Mouse (Mus musculus) gastrocnemius, postnatal 14 days (tissue): ENCODE measurements around the gene Gnaq. TPM values are rescaled to one million over a fixed set of nuclear protein-coding genes. Genes with fewer than 3 reads are reported as not detected.
"Not testable (repeated sequence)": the region's sequence is repeated elsewhere in the genome, so short reads cannot be mapped to it uniquely, and the experiment has no call there.

Experiments
- DNase-seq: peaks from one replicate; pipeline ENCODE4 v3.0.0; 2021; ENCODE audit warnings: mixed read lengths
- intact Hi-C: fragments of 180-260 bp; cut with DNase I; formaldehyde crosslinking; loops from one replicate; pipeline ENCODE4 v1.15.1; 2025; ENCODE audit warnings: low total_unique reads
- long read RNA-seq, 2 experiments: library from polyadenylated mRNA; stranded (forward); transcript quantifications; one replicate each; pipeline ENCODE4 v2.0.0; 2021
- total RNA-seq, 2 experiments: library from RNA; stranded (reverse); gene quantifications; 2 replicates each; pipeline ENCODE4 v1.2.3; 2021

Gnaq gene
- total RNA-seq: 10 to 100 TPM; 15.8 to 20.3 TPM
- long read RNA-seq, experiment 1, partial matches to known transcripts: 4 of 4 reads
- long read RNA-seq, experiment 1, other reads (novel, unspliced or antisense): 0 of 4 reads
- long read RNA-seq, experiment 2, full-length matches to known transcripts: 2 of 4 reads
- long read RNA-seq, experiment 2, partial matches to known transcripts: 0 of 4 reads
- long read RNA-seq, experiment 2, other reads (novel, unspliced or antisense): 2 of 4 reads

- intact Hi-C loops: no loop called here
- no peak for DNase-seq
Observed at GRCm38 (mm10) chr19:16132791-16132864, at the start of gene Gnaq. Gnaq (plus strand) TSS chr19:16132831.

- DNase-seq, intact Hi-C loops: not testable (repeated sequence)
Observed at GRCm38 (mm10) chr19:16083981-16084630, 48.5 kb upstream of the Gnaq start.

GRCm38 (mm10) chr19:16085248-16085647 lies 47.4 kb upstream of the Gnaq start:
- intact Hi-C loops: no loop called here
- no peak for DNase-seq

- intact Hi-C loops: no loop called here
Observed at GRCm38 (mm10) chr19:16086154-16086553, 46.5 kb upstream of the Gnaq start.

GRCm38 (mm10) chr19:16086581-16086980 lies 46.0 kb upstream of the Gnaq start:
- DNase-seq: no peak
- intact Hi-C loops: no loop called here

More at GRCm38 (mm10) chr19:16086154-16086553, 46.5 kb upstream of the Gnaq start:
- no peak for DNase-seq

- no peak for DNase-seq
- intact Hi-C loops: no loop called here
Observed at GRCm38 (mm10) chr19:16087391-16087790, 45.2 kb upstream of the Gnaq start.

GRCm38 (mm10) chr19:16093616-16094015 lies 39.0 kb upstream of the Gnaq start:
- DNase-seq: no peak
- intact Hi-C loops: no loop called here

GRCm38 (mm10) chr19:16109901-16110300 lies 22.7 kb upstream of the Gnaq start:
- intact Hi-C loops: no loop called here
- no peak for DNase-seq

GRCm38 (mm10) chr19:16110670-16111069 lies 22.0 kb upstream of the Gnaq start:
- DNase-seq: no peak
- intact Hi-C loops: no loop called here

GRCm38 (mm10) chr19:16113295-16113694 lies 19.3 kb upstream of the Gnaq start:
- peak; percentile 21 for DNase-seq
- intact Hi-C loops: no loop called here

- no peak for DNase-seq
- intact Hi-C loops: no loop called here
Observed at GRCm38 (mm10) chr19:16118421-16118820, 14.2 kb upstream of the Gnaq start.

- intact Hi-C loops: no loop called here
- no peak for DNase-seq
Observed at GRCm38 (mm10) chr19:16121301-16121700, 11.3 kb upstream of the Gnaq start.

- DNase-seq: peak; percentile 43
Observed at GRCm38 (mm10) chr19:16128715-16129114, 3.9 kb upstream of the Gnaq start.

GRCm38 (mm10) chr19:16129171-16129570 lies 3.5 kb upstream of the Gnaq start:
- DNase-seq: no peak
- intact Hi-C loops: no loop called here

More at GRCm38 (mm10) chr19:16128715-16129114, 3.9 kb upstream of the Gnaq start:
- intact Hi-C loops: no loop called here

GRCm38 (mm10) chr19:16130476-16130875 lies 2.2 kb upstream of the Gnaq start:
- intact Hi-C loops: no loop called here
- no peak for DNase-seq

GRCm38 (mm10) chr19:16131831-16132230 lies 800 bp upstream of the Gnaq start:
- DNase-seq: no peak
- intact Hi-C loops: no loop called here

GRCm38 (mm10) chr19:16132340-16132790 lies 266 bp upstream of the Gnaq start:
- peak; percentile 96 for DNase-seq
- intact Hi-C loops: no loop called here

- peak; percentile 72 for DNase-seq
- intact Hi-C loops: no loop called here
Observed at GRCm38 (mm10) chr19:16132865-16133720, 462 bp downstream of the Gnaq start.

- intact Hi-C loops: no loop called here
- no peak for DNase-seq
Observed at GRCm38 (mm10) chr19:16133721-16134570, 1.3 kb downstream of the Gnaq start.

GRCm38 (mm10) chr19:16138064-16138580 lies 5.5 kb downstream of the Gnaq start:
- no peak for DNase-seq
- intact Hi-C loops: no loop called here
